Mouse (Mus musculus) 416B (cell line): ENCODE data around the gene Lrfn4.
"Not testable (repeated sequence)": the region's sequence is repeated elsewhere in the genome, so short reads cannot be mapped to it uniquely, and the experiment has no call there.

Source experiments
- DNase-seq: peaks from one replicate; pipeline ENCODE4 v3.0.0; 2011; ENCODE audit warnings: low read depth

Lrfn4 gene

DNA sequence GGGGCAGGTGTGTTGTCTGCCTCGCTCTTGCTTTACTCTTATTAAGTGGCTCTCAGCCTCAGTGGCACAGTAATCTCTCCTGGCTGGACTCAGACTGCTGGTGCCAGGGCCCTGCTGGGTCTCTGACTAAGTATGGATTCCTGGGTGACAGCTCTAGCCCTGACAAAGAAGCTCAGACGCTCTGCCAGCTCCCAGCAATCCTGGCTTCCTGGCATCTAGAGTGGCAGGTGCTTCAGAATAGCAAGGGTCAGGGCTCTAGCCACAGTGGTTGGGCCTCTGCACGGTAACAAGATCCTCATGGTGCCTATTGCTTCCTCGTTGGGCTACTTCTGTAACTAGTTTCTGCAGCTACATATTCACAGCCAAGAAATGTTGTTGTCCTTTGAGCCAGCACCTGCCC is 5.4 kb downstream of the Lrfn4 start:
- DNase-seq, result no peak

DNA sequence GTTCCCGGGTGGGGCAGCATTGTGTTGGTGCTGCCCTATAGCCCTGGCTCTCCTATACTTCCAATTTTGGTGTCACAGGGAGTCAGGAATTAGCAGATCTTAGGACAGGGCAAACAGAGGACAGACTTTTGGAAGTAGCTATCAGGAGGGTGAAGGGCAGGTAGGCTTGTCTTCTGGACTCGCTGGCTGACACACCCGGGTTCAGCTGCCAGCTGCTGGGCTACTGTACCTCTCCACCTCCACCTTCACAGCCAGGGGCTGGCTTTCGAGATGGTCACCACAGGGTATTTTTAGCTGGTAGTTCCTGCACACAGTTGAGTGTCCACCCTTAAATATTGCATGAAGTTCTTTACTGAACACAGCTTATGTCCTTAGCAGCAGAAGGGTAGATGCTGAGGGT is 7.0 kb downstream of the Lrfn4 start:
- no peak for DNase-seq

DNA sequence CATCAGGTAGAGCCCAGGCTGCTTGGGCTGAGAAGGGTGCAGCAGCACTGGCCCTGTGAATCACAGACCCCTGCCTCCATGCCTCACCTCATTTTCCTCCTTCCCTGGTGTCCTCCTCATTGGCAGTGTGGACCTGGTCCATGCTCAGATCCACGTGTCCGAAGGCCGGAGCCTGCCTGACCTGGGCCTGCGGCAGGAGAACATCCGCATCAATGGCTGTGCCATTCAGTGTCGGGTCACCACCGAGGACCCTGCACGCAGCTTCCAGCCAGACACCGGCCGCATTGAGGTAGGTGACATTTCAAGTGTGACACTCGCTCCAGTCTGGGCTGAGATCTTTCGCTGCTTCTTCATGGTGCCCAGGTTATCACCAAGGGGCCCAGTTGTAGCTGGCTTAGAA is 8.1 kb downstream of the Lrfn4 start:
- no peak for DNase-seq

DNA sequence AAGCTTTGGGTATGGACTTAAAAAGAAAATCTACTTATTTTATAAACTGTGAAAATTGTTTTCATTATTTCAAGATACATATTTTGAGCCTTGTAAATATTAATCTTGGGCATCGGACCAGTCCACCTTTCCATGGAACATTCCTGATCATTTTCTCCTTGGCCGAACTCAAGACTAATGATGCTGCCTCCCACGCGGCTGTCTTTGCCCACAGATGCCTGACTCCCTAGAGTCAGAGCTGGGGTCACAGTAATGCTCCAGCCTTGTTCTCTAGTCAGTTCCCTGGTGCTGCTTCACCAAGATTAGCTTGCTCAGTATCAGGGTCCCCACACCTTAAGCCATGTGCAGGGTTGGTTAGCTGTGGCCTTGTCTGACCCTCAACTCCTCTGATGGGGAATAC is 9.8 kb downstream of the Lrfn4 start:
- no peak for DNase-seq

DNA sequence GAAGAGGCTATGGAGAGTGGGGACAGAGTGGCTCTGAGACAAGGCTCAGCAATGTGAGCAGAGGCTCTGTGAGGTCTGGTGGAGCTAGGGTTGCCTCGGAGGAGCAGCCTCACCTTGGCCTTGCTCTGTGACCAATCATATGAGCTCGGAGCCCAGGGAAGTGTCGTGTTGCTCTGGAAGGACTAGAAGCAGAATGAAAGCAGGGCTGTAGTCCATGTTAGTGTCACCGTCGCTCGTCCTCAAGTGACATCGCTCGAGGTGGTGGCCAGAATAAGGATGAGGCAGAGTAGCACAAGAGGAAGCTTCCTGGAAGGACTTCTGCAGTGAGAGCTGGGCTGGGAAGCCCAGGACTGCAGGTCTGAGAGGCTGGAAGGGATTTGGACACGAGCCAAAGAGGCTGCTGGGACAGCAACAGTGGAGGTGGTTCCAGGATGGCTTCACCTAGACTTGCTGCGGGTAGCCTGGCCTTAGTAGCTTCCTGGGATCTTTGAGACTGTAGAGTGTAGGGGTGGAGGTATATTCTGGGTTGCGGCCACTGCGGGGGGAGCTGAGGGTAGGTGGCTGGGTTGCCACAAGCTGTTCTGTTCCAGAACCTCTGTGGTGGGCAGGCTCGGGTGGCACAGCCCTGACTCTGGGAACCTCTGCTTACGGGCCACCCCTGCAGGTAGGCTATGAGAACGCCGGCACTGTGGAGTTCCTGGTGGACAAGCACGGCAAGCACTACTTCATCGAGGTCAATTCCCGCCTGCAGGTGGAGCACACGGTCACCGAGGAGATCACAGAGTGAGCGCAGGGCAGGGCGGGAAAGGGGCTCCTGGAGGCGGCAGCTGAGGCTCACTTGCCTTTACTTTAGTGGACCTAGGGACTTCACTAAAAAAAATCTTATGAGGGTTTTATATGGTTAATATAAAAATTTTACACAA is 11.4 kb downstream of the Lrfn4 start:
- no peak for DNase-seq

DNA sequence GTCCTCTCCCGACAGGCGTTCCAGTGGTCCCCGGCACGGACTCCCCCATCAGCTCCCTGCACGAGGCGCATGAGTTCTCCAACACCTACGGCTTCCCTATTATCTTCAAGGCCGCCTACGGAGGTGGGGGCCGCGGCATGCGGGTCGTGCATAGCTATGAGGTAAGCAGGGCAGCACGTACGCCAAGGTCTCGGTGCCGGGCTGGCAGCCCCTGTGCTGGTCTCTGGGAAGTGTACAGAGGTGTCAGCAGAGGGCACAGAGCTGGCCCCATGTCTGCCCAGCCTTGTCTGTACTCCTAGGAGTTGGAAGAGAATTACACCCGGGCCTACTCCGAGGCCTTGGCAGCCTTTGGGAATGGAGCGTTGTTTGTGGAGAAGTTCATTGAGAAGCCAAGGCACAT is 13.0 kb downstream of the Lrfn4 start:
- no peak for DNase-seq

DNA sequence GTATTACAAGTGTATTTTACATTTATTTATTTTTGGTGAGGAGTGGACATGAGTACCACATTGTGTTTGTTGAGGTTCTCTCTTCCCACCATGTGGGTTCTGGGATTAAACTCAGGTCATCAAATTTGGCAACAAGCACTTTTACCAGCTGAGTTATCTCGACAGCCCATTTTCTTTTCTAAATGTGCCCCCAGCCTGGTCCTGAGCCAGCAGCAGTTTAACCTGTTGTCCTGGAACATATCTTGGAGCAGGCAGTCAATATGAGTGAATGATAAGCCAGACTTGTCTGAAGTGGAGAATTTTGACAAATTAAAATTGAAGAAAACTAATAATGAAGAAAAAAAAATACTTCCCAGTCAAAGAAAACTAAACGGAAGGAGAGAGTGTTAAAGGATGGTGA is 19.4 kb downstream of the Lrfn4 start:
- no peak for DNase-seq

DNA sequence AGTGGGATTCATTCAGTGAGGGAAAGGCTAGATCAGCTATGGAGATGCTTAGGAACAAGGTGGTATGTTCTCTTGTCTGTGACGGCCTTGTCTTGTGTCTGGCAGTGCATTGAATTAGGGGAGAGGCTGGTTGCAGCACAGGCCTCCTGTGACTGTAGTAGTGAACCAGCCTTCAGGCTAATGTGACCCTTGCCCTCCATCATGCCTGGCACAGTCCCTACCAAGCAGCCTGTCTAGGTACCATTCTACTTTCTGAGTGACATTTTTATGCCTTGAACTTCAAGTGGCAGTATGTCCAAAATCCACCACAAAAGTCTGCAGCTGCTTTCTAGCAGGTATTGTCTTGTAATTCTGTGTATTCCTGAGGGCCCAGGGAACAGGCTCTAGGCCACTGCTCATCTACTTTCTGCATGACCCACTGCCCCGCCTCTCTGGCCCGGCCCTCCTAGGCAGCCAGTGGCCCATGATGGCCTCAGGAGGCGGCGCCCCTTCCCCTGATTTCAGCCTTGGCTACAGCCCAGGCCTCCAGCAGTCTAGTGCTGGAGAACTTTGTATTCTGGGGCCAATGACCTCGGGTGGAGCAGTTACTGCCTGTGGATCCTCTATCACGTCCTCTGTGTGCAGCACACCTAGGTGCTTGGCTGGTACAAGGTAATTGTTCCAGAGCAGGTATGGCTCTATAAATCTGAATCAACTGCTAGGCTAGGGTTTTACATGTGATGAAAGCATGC is 21.5 kb downstream of the Lrfn4 start:
- no peak for DNase-seq

DNA sequence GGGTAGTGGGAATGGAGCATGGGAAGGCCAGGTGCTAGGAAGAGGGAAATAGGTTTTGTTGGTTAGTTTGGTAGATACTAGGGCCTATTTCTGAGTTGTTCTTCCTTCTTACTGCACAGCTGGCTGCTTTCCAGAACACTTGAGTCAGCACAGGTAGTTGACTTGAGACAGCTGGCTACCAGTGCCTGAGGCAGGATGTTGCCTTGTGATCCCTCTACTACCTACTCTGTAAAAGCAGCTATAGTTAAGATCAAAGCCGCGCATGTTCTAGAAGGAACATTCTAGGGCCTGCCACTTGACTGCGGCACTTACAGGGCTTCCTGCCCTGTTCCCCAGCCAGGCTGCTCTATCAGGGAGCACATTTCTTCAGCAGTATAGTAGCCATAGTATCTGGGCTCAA is 25.4 kb downstream of the Lrfn4 start:
- DNase-seq, result peak; percentile 9

DNA sequence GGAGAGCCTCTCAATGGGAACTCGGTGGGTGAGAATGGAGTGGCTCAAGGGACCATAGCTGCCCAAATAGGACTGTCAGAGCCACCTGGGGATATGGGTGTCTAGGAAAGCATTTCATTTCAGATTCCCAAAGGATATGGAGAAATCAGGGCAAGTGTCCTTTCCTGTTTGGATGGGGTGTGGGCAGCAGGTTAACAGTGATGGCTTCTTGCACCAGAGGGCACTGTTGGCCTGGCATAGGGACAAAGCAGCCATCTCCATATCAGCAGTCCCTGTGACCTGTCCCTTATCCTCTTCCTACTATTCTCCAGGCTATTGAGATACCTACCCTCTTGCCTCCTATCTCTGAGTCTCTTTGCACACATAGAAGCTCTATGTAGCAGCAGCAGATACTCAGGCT is 26.4 kb downstream of the Lrfn4 start:
- DNase-seq, result no peak

DNA sequence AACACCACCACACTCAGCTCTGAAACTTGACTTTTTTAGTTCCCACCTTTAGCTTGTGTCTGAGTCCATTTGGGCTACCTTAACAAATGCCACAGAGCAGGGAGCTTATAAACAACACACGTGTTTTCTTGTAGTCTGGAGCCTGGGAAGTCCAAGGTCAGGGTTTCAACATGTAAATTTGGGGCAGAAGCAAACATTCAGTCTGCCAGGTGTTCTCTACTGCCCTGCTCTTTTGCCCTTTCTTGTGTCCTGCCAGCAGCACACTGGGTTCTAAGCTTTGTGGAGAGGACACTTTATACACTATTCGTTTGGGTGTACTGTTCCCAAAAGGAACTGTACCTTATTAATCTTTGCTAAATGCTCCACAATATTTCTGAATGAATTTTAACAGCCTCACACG is 27.0 kb downstream of the Lrfn4 start:
- no peak for DNase-seq

DNA sequence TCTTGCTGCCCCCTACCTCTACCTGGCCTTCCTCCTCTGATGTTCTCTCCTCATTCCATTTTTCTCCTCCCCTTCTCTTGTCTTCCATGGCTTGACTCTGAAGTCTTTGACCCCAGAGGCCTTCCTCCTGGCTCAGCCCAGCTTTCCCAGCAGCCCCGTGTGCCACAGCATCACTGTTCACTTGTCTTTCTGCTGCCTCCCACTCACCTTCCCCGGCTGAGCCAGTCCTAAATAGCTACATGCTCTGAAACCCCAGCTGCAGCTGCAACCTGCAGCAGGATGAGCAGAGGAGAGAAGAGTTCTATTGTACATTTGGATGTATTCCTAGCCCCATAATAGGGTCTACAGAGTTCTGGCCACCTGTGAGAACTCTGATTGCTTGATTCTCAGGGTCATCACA is 28.0 kb downstream of the Lrfn4 start:
- DNase-seq, result no peak

DNA sequence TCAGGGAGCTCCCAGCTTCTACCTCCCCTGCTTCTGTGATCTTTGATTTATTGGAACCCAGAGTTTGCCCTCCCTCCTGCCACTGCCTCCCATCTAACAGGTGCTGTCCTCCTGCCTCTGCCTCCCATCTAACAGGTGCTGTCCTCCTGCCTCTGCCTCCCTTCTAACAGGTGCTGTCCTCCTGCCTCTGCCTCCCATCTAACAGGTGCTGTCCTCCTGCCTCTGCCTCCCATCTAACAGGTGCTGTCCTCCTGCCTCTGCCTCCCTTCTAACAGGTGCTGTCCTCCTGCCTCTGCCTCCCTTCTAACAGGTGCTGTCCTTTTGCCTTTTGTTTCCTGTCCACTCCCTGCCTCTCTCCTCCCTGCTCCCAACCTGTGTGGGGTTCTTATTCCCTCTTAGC is 28.7 kb downstream of the Lrfn4 start:
- DNase-seq, result not testable (repeated sequence)

DNA sequence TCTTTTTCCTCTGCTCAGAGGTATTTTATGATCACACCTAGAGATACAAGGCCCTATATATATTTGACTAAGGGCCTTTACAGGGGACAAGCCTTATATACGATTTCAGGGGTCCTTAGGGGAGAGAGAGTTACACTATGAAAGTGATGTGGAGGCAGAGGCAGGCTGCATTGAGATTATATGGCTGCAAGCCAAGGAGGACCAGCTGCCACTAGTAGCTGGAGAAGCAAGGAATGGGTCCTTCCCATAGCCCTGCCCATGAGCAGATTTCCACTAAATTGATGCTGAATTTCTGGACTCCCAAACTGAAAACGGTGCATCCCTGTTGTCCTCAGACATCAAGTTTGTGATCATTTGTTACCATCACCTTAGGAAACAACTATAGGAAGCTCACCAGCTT is 31.6 kb downstream of the Lrfn4 start:
- DNase-seq, result no peak

DNA sequence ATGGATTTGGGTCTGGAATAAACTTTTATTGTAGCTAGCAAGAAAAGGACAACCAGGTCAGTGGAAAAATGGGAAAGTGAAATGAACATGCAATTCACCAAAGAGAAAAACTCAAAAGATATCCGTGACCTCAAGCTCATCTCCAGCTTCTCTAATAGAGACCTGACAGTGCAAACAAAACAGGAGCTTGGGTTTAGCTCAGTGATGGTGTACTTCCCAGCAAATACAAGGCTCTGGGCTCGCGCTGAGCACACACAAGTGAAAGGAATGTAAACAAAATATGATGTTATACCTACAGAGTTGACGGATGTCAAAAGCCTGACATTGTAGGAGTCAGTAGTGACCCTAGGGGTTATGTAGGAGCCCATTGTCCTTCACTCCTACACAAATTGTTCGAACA is 36.2 kb downstream of the Lrfn4 start:
- no peak for DNase-seq

DNA sequence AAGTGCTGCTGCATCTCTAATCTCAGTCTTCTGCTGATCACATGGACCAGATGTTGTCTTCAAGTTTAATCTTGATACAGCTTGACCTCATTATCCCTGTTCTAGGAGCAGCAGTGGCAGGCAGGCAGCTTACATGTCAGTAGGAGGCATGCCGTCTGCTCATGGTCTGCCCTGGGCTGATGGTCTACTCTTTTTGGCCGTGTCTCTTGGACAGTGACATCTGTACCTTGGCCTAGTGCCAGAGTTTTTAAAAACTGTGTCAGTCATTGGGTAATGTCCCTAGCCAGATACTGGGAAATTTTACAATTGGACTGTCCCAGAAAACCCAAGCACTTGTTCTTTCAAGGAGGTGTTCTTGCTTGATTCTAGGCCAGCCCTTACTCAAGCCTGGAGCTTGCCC is 36.7 kb downstream of the Lrfn4 start:
- DNase-seq, result no peak

DNA sequence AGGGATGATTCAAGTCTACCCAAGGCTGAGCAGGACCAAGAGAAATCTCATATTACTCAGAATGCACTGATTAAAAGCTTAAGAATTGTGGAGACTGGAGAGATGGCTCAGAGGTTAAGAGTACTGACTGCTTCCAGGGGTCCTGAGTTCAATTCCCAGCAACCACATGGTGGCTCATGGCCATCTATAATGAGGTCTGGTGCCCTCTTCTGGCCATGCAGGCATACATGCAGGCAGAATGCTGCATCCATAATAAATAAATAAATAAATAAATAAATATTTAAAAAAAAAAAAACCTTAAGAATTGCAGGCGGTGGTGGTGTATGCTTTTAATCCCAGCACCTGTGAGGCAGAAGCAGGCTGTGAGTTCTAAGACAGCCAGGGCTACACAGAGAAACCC is 42.2 kb downstream of the Lrfn4 start:
- peak; percentile 31 for DNase-seq

DNA sequence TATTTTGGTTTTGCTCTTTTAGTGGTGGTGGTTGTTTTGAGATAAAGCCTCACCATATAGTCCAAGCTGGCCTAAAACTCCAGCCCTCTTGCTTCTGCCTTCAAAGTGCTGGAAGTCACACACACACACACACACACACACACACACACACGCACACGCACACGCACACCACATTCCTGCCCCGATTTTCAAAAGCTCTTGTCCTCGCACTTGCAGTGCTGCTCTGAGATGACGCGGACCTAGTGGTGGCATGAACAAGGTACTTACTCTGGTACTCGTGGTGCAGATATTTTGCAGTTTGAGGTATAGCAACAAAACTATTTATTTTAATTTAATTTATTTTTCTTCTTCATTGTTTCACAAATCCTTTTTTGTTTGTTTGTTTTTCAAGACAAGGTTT is 43.0 kb downstream of the Lrfn4 start:
- no peak for DNase-seq

DNA sequence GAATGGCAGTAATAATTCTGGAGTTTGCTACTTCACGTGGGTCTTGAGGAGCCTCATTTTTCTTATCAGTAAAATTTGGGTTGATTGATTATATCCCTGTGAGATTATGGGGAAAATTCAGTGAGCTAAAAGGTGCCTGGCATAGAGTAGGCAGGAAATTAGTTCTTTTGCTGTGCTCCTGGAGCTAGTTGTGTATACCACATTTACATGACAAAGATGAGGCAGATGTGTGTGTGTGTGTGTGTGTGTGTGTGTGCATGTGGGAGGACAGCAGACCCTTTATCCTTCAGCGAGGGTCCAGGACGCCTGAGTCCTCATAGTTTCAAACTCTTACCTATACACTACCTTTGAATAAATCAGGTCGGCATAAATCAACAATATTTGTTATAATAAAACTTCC is 43.4 kb downstream of the Lrfn4 start:
- DNase-seq, result no peak

DNA sequence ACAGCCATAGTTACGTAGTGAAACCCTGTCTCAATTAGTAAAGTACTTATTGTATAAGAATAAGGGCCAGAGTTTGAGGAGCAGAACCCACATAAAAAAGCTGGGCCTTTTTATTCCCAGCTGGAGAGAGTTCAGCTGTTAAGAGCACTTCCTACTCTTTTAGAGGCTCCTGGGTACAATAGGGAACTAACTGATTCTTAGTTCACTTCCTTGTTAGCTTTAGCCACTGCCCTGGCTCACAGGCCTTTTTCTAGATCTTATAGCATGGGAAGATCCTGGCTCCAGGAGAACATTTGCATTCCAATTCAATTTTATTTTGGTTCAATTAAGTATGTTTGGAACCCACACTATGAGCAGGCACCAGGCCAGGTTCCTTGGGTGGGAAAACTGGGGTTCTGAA is 43.8 kb downstream of the Lrfn4 start:
- no peak for DNase-seq

DNA sequence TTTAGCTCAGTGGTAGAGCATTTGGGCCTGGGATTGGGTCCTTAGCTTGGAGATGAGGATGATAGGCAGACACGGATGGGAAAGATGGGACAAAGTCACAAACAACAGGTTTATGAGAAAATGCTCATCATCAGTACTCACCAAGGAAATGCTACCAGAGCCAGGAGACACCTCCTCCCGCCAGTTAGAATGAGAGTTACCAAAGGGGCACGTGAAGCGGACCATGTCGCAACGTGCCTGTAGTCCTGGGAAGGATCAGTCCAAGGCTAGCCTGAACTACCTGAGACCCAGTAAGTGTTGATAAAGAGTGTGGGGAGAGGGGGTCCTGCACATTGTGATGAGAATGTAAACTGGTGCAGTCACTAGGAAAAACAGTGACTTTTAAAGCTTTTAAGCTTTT is 44.7 kb downstream of the Lrfn4 start:
- DNase-seq, result no peak

DNA sequence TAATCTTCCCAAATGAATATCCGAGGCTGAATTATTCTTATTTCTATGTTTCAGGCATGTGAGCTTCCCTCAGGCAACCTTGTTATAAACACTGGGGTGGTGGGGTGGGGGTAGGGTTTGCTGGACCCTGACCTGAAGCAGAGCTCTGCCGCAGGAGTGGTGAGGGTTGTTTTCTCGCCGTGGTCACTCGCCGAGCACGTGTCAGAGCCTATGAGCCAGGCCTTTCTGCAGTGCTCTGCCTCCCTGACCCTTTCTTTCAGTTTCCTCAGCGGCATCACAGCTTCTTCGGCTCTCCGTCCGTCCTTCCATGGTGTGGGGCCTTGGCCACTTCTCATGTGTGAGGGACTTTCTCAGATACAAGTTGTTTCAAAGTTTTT is 45.2 kb downstream of the Lrfn4 start:
- DNase-seq, result no peak

DNA sequence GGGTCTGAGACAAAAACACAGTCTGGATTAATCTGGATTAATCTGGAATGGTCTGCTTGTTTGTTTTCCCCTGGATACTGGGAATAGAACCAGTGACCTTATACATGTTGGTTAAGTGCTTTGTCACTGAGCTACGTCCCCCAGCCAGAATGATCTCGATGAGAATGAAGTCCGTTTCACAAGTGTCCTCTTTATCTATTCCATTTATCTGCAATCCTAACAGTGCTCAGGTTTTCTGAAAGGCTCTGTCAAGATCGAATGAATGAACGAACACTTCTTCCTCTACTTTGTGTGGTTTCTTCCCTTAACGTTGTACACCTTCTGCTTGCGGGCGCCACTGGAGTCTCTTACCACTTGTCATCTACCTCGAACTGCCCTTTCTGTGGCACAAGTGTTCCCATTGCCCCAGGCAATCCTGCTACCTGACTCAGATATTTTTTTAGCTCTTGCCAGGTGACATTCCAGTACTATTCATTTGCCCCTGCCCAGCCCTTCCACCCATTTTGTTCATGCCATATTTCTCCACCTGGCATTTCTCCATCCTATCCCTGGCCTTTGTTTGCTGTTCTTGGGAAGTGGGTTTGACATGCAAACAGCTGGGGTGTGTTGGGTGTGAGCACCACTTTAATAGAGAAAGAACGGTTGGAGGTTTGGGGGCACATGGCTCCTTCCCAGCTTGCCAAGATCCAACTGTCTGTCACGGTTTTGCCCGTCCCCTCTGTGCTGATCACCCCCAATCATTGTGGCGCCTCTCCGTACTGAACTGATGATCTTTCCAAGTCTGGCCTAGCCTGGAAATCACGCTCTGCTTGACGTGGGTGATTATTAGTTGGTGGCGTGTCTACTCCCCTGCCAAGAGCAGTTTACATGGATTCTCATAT is 45.9 kb downstream of the Lrfn4 start:
- no peak for DNase-seq
